Mouse (Mus musculus) forelimb bud, embryonic 11.5 days (tissue): ENCODE measurements at regions not wholly inside any gene's neighbourhood (a gene's known extent, or its start where the extent isn't known, plus 50 kb on each side); places are given as distances from the start of the nearest gene placed in this dataset.

Experiments used
- DNase-seq: peaks from one replicate; pipeline ENCODE4 v3.0.0-alpha.2; 2012; ENCODE audit warnings: low read depth, low spot score

GRCm38 (mm10) chr14:106190721-106191120, 84.7 kb downstream of the Trim52 start:
- no peak for DNase-seq

GRCm38 (mm10) chr14:106193583-106193982, 87.6 kb downstream of the Trim52 start:
- DNase-seq, result no peak

DNA sequence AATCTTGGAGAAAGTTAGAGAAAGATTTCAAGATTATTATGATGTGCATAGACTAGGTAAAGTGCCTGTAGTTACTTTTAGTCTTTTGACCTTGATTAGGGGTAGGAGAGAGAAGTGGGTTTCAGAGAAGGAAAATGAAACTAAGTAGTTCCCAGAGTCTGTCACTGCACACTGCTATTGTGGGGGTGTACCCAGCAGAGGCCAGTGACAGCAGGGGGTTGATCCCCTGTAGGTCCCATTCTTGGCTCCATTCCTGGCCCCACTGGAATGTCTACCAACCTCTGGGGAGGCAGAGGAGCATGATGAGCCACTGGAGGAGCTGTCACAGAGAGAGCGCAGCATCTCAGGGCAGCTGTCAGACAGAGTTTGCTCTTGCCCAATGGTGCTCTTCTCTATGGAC, 88.1 kb downstream of the Trim52 start:
- DNase-seq, result no peak

DNA sequence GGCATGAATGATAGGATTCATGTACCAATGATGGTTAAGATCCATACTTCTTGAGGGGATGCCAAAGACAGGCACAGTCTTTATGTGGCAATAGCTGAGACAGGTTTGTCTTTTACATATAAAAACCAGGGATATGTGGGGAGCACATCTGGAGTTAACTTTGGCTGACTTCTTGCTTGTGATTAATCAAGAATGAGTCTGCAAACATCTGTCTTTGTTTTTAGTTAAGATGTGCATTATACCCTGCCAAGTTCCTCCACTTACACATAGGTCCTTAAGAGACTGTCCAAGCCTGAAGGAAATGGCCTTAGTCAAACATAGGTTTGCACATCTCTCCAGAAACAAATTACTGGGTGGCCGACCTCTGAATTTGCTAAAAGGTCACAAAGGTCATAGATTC, 91.8 kb downstream of the Trim52 start:
- DNase-seq, result no peak

DNA sequence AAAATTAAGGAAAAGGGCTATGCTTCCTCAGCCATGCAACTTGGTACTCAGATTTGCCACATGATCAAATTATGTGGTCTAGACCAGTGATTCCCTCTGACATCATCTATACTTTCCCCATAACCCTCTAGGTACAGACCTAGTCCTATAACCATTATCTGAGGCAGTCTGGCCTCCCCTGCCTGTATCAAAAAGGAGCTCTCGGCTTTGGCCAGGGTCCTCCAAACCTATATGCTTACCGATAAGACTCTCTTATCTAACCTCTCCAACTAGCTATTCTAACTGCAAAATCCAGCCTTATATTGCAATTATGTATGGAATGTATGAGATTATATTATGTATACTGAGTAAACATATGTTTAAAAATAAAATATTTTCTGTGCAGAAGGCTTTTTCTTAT, 93.1 kb downstream of the Trim52 start:
- no peak for DNase-seq

GRCm38 (mm10) chr14:106199536-106200319, 93.7 kb downstream of the Trim52 start:
- DNase-seq, result no peak

DNA sequence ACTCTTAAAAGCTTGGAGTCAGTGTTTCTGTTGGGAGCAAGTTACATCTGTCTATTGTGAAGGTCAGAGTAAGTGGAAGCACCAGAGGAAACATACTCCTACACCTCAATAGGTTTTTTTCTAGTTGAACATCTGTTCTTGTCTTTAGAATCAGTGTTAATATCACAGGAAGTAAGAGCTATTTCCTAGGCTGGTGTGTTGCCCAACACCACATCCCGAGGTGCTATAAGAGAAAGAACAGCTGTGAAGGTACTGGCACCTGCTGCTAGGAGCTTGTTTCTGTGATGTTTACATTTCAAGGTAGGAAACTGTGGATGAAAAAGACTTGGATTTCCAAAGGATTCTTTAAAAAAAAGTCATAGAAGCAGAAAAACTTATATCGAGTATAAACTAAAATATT, 105.1 kb downstream of the Trim52 start:
- DNase-seq, result peak; percentile 58

DNA sequence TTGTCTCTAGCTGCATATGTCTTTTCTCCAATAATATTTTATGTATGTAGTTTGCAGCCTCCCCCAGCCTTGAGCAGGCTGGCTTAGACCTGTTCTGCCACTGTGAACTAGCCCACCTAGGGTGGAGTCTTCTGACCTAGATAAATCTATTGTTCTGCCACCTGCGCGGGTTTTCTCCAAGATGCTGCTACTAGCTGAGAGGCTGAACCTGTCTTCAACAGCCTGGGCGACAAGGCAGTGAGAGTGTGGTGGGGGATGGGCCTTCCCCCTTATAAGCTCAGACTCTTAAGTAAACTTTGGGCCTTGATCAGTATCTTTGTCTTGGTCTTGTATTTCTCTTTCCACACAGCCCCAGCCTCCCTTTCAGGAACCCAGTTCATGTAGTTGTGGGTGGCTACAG, 111.7 kb downstream of the Trim52 start:
- no peak for DNase-seq

DNA sequence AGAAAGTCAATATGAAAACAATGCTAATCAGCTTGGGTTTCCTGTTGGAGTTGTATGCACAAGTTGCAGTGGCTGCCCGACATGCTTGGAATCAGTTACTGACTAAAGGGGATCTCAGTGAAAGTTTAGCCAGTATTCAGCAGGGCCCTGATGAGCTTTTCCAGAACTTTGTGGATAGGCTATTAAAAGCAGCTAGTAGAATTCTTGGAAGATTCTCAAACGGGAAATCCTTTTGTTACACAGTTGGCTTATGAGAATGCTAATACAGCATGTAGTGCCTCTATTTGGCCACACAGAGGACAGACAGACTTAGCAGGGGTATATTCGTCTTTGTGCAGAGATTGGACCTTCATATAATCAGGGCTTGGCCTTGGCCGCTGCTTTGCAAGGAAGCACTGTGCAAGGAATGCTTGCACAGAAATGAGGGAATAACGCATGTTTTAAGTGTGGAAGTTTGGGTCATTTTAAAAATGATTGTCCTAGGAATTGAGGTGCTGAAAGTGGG, 113.3 kb downstream of the Trim52 start:
- no peak for DNase-seq

- no peak for DNase-seq
Measured at GRCm38 (mm10) chr14:106225401-106225800, 119.4 kb downstream of the Trim52 start.

DNA sequence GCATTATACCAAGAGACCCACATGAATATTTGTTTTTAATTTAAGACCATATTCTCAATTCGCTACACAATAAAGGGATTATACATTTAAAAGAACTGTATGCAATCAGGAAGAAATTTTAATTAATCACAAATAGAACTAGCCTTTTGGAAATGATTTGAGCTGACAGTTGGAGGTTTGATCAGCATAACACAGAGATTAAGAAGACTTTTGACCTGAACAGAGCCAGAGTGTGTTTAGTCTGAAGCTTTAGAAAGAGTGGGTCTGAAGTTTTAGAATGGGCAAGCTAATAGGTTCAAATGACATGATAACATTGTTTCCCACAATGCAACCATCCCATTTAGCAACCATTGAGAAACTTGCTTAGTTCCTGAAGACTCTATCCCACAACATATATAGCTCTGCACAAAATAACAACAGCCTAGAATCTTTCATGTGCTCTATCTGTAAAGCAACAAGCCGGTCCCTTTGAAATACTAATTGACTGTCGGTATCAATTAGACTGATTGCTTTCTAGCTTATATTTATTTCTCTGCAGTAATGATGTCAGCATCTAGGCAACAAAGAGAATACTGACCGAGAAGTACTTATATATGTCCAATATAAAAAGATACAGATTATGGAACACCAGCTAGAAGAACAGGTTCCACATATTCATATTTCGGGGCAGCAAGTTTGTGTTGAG, 135.9 kb downstream of the Trim52 start:
- DNase-seq, result no peak

DNA sequence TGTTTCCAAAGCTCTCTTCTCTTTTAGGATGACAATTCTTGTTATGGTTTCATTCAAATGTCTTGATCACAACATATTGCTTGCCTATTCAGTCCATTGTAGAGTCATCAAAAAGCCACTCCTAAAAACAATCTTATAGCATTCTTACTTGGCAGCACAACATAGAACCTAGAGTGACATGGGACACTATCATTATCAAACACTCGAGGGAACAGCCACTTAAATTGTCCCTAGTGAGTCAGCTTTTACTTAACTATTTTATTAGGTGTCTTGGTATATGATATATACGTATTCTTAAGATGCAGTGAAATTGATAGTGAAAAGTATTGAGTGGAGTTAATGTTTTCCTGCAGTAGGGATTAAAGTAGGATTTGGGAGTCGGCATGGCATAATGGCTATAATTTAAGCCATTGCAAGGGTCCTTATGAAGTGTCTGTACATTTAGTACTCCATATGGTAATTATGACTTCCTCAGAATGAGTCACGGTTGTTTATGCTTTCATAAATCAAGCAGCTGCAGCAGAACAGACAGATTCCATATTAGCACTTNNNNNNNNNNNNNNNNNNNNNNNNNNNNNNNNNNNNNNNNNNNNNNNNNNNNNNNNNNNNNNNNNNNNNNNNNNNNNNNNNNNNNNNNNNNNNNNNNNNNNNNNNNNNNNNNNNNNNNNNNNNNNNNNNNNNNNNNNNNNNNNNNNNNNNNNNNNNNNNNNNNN, 153.6 kb downstream of the Trim52 start:
- peak; percentile 46 for DNase-seq

DNA sequence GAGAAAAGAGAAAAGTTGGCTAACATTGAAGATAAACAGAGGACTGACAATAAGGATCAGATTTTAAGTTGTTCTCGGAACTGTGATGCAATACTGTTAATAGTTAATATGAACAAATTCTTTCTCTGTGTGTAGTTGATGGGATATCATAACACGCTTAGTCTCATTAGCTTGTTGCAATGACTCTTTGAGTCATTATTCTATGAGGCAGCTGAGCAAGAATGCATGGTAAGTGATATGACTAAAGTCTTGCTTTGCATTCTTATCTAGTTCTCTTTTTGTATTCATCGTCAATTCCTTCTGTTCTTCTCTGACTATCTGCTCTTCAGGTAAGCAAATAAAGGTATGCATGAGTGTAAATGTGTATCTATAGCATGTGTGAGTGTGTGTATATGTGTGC, 159.3 kb downstream of the Trim52 start:
- no peak for DNase-seq

DNA sequence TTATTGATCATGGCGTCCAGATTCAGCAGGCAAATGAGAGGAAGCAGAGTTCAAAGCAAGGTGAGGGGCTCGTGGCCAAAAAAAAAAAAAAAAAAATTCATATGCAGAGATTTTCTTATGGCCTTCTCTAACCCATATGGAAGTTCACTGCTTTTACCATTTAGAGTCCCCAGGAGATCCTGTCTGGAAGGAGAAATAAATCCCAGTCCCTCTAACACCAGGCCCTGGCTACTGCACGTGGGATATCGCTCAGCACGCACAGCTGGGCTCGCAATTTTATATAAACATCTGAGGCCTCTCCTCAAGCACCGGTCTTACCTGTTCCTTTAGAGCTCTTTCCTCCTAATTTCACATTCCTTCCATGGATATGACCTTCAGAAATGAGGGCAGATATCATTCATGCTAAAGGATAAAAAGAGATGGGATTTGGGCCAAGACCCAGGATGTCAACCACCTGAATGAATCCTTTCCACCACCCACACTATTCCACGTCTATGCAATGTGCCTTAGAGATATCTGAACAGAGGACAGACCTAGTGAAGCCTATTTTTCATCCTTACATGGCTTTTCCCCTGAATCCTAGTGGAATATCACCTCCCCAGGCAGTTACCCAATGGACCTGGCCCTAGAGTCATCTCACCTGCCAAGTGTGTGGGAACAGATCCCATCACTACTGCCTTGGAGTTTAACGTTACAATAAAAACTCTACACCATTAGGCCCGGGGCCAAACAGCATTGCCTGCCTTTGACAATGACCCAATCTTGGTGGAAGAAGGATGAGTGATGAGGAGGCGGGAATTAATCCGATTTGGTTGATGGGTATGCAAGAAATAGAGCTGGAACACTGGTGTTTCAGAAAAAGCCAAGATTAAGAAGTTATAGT, 161.9 kb downstream of the Trim52 start:
- no peak for DNase-seq

GRCm38 (mm10) chr14:106269680-106270079, 163.7 kb downstream of the Trim52 start:
- peak; percentile 60 for DNase-seq

- DNase-seq, result no peak
Measured at GRCm38 (mm10) chr14:106313558-106313957, 207.6 kb downstream of the Trim52 start.

DNA sequence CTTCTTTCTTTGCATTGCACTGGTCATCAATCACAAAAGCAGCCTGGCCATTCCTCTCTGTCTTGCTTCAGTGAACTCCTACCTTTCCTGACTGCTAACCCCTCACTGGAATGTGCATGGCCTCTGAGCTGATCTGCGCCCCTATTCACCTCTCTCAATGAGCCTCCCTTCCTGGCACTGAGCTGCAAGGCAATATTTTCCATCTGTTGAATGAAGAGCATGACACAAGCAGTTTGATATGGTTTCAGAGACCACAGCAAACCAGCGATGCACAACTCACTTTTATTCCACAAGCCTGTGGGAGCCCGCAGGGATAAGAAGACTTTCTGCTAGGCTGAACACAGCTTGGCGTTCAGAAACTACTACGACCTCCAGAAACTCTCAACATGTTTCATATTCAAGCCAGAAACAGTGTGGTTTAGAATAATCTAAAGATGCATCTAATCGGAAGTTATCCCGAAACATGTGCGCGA, 208.1 kb downstream of the Trim52 start:
- DNase-seq, result no peak

DNA sequence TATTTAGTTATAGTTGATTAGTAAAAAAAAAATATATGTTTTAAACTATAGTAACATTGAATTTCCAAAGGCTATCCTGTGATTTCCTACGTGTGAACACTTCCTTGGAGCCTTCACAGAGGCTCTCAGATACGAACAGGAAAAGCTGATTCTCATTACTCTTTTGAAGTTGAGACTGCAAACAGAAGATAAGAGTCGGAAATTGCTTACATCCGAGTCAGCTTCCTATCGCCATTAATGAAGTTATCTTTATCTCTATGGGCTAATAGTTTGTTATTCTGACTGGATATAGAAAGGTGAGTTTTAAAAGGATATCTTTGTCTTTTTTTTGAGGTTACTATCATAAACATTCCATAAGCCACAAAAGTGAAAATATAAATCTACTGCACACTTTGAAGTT, 212.8 kb downstream of the Trim52 start:
- no peak for DNase-seq

DNA sequence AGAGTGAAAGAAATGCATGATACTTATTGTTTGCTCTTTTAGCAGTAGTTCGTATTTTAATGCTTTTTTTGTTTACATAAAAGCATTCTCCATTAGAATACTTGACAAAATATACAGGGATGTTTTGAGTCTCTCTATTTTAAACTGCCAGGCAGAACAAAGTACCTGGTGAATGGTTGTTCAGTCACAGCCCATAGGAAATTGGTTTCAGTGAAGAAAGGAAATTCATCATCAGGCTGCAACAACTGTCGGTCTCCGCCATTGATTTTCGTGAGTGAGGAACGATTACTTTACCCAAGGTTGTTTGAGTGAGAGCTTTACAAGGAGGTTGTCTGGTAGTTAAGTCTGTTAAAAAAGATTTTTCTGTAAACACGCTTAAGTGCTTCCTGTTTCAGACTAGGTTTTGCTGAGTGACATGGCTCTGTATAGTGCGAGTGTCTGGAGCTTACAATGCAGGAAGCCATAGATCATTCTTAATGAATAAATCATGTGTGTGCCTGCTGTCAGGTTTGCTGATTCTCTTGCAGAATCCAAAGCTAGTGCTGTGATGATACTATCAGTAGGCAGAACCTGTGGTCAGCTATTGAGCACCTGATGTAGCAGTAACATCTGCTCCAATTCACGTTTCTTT, 221.8 kb downstream of the Trim52 start:
- peak; percentile 46 for DNase-seq

- DNase-seq, result peak; percentile 68
Measured at GRCm38 (mm10) chr14:106364767-106365623, 259.0 kb downstream of the Trim52 start.
